Mouse (Mus musculus): Measurements from ENCODE around the gene Irak1bp1. TPM values are rescaled to one million over a fixed set of nuclear protein-coding genes. Genes with fewer than 3 reads are reported as not detected.

Irak1bp1 gene
- polyA plus RNA-seq, 1 experiment, result not detected

DNA sequence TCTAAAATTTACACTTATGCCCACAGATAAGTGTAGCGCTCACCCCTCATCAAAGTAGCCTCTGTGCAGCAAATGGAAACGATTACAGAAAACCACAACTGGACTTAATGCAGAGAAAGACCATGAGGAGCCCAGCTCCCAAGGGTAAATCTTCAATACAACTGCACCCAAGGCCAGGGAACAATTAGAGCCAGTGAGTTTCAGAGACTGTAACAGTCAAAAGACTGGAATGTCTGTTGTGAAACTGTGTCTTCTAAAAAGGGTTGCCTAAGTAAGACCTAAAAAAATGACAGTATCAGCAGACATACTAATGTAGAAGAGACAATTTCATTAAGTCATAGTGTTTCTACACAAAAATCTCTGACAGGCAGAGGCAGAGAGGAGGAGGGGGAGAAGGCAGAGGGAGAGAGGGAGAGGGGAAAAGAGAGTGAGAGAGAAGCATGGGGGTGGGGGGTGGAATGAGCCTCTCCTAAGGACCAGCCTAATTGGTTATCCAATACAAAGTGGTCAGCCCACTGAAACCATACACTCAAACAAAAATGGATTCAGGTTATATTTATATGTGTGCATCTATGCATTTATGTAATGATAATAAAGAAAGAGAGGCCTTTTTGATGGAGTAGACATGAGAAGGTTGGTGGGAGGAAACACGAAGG lies 32.6 kb downstream of the Irak1bp1 start:
- H3K4me3 ChIP-seq (replicated peaks), result no peak overlapping the region

DNA sequence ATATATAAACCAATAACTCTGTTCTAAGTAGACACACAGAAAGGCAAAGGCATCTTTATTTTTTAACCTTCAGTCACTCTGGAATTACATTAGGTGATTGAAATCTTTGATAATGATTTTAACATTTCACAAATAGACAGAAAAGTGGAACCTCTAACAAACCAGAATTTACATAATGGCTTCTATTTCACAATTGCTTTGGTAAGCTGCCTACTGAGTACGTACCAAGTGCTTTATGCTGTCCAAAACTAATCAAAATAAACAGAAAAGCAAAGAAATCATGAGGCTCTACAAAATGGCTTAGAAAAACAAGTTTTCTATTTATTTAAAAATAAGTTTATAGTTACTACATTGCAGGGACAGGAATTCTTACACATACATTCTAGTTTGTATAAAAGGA lies 36.8 kb downstream of the Irak1bp1 start:
- TF ChIP-seq TAL1 (IDR thresholded peaks at IDR 0.05; ENCODE audit: low read length) (no peak), GATA1 (IDR thresholded peaks at IDR 0.05; ENCODE audit: low read length) (no peak)
- Histone ChIP-seq H3K27me3 (ENCODE audit: control insufficient read depth) (no peaks in the 10 kb centered on the region), H3K4me3 (replicated peaks) (no peak overlapping the region), H3K9me3 (ENCODE audit: control insufficient read depth, low read length) (no peaks in the 10 kb centered on the region), H3K4me1 (ENCODE audit: control insufficient read depth) (no peaks in the 10 kb centered on the region), H3K36me3 (ENCODE audit: control insufficient read depth) (peaks cover 38% of the 10 kb centered on the region)

More for the DNA sequence above, 32.6 kb downstream of the Irak1bp1 start:
- Histone ChIP-seq H3K27me3 (ENCODE audit: control insufficient read depth) (no peaks in the 10 kb centered on the region), H3K4me1 (ENCODE audit: control insufficient read depth) (no peaks in the 10 kb centered on the region), H3K36me3 (ENCODE audit: control insufficient read depth) (peaks cover 11% of the 10 kb centered on the region), H3K9me3 (ENCODE audit: control insufficient read depth, low read length) (no peaks in the 10 kb centered on the region)
- TF ChIP-seq GATA1 (IDR thresholded peaks at IDR 0.05; ENCODE audit: low read length) (no peak), TAL1 (IDR thresholded peaks at IDR 0.05; ENCODE audit: low read length) (no peak)

DNA sequence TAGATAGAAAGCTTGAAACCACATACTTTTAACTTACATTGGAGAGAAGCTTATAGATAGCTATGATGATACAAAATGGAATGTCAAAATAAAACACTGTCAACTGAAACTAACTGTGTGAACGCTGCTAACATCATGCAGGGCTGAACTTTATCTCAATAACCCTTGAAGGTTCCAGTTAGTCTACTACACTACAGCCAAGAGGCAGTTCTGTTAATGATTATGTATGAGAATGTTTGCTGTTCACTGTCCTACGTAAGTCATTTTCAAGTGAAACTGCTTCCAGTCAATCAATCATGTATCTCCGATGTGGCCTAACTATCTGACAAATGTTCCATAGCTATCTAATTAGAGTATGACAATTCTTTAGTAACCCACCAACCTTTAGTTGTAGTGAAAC lies 38.4 kb downstream of the Irak1bp1 start:
- H3K27me3 ChIP-seq (ENCODE audit: control insufficient read depth), result no peaks in the 10 kb centered on the region
- no peaks in the 10 kb centered on the region for H3K9me3 ChIP-seq (ENCODE audit: control insufficient read depth, low read length)
- H3K4me3 ChIP-seq (replicated peaks), result no peak overlapping the region
- H3K36me3 ChIP-seq (ENCODE audit: control insufficient read depth), result peaks cover 52% of the 10 kb centered on the region
- H3K4me1 ChIP-seq (ENCODE audit: control insufficient read depth), result no peaks in the 10 kb centered on the region
- TF ChIP-seq GATA1 (IDR thresholded peaks at IDR 0.05; ENCODE audit: low read length), result no peak
- no peak for TF ChIP-seq TAL1 (IDR thresholded peaks at IDR 0.05; ENCODE audit: low read length)

DNA sequence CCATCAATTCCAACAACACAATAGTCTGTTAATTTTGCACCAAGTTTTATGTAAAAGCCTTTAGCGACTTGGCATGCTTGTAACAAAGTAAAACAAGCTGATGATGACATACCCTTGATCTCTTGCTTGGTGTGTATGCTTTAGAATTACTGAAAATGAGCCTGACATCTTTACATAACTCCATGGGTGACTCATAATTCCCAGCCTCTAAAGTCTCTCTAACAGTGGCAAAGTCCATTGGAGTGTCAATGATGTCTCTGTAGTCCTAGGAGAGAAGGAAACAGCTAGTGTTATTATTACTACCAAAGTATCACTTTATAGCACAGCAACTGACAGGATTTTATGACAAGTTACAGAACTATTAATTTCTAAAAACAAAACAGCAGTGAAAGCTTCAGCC lies 47.7 kb downstream of the Irak1bp1 start:
- Histone ChIP-seq H3K36me3 (ENCODE audit: control insufficient read depth) (peaks cover 92% of the 10 kb centered on the region), H3K4me1 (ENCODE audit: control insufficient read depth) (no peaks in the 10 kb centered on the region), H3K9me3 (ENCODE audit: control insufficient read depth, low read length) (no peaks in the 10 kb centered on the region), H3K27me3 (ENCODE audit: control insufficient read depth) (no peaks in the 10 kb centered on the region), H3K4me3 (replicated peaks) (no peak overlapping the region)
- TF ChIP-seq GATA1 (IDR thresholded peaks at IDR 0.05; ENCODE audit: low read length), result no peak
- TF ChIP-seq TAL1 (IDR thresholded peaks at IDR 0.05; ENCODE audit: low read length), result no peak

DNA sequence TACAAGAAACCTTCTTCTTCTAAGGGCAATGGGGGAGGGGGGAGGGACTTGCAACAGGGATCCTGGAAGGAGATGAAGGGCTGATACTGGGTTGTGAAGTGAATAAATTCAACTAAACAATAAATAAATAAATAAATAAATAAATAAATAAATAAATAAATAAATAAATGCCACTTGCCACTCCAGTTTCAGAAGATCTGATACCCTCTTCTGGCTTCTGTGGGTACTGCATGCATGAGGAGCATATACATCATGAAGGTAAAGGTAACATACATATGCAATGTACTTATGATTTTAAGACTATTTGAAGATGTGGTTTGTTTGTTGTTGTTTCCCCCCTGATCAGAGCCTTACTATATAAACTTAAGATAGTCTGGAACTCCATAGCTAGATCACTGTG lies 54.8 kb downstream of the Irak1bp1 start:
- Histone ChIP-seq H3K36me3 (ENCODE audit: control insufficient read depth) (peaks cover 82% of the 10 kb centered on the region), H3K4me1 (ENCODE audit: control insufficient read depth) (no peaks in the 10 kb centered on the region), H3K9me3 (ENCODE audit: control insufficient read depth, low read length) (no peaks in the 10 kb centered on the region), H3K27me3 (ENCODE audit: control insufficient read depth) (no peaks in the 10 kb centered on the region), H3K4me3 (replicated peaks) (no peak overlapping the region)
- TF ChIP-seq TAL1 (IDR thresholded peaks at IDR 0.05; ENCODE audit: low read length) (no peak), GATA1 (IDR thresholded peaks at IDR 0.05; ENCODE audit: low read length) (no peak)

DNA sequence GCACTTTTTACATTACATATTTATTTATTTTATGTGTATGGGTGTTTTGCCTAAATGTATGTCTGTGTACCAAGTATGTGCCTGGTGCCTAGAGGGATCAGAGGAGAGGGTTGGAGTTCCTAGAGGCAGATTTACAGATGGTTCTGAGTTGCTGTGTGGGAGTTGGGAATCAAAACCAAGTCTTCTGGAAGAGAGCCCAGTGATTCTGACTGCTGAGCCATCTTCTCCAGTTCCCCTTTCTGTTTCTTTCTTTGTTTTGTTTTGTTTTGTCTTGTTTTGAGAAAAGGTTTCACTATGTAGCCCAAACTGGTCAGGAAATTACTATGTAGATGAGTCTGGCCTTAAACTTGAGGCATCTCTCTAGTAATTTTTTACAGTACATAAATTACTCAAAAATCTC lies 59.3 kb downstream of the Irak1bp1 start:
- H3K27me3 ChIP-seq (ENCODE audit: control insufficient read depth), result no peaks in the 10 kb centered on the region
- no peak for TF ChIP-seq GATA1 (IDR thresholded peaks at IDR 0.05; ENCODE audit: low read length)
- no peak for TF ChIP-seq TAL1 (IDR thresholded peaks at IDR 0.05; ENCODE audit: low read length)
- H3K4me1 ChIP-seq (ENCODE audit: control insufficient read depth), result no peaks in the 10 kb centered on the region
- peaks cover 76% of the 10 kb centered on the region for H3K36me3 ChIP-seq (ENCODE audit: control insufficient read depth)
- H3K4me3 ChIP-seq (replicated peaks), result no peak overlapping the region
- no peaks in the 10 kb centered on the region for H3K9me3 ChIP-seq (ENCODE audit: control insufficient read depth, low read length)

Other genes starting within 250 kb of the Irak1bp1 start
- gene Phip, start 146.0 kb downstream of the Irak1bp1 start, polyA plus RNA-seq (2012), result 0.29 and 0.39 TPM in 2 replicates